Mouse (Mus musculus) regulatory T cell (primary cell): ENCODE data around the gene 1500009C09Rik.
"Not testable (repeated sequence)": the region's sequence is repeated elsewhere in the genome, so short reads cannot be mapped to it uniquely, and the experiment has no call there.

Source experiments
- in situ Hi-C: fragments of 300-600 bp; cut with MboI, MseI; formaldehyde crosslinking; loops from one replicate; pipeline ENCODE4 v1.15.1; 2025; ENCODE audit warnings: high pct_unique_total_duplicates

The 1500009C09Rik gene

DNA sequence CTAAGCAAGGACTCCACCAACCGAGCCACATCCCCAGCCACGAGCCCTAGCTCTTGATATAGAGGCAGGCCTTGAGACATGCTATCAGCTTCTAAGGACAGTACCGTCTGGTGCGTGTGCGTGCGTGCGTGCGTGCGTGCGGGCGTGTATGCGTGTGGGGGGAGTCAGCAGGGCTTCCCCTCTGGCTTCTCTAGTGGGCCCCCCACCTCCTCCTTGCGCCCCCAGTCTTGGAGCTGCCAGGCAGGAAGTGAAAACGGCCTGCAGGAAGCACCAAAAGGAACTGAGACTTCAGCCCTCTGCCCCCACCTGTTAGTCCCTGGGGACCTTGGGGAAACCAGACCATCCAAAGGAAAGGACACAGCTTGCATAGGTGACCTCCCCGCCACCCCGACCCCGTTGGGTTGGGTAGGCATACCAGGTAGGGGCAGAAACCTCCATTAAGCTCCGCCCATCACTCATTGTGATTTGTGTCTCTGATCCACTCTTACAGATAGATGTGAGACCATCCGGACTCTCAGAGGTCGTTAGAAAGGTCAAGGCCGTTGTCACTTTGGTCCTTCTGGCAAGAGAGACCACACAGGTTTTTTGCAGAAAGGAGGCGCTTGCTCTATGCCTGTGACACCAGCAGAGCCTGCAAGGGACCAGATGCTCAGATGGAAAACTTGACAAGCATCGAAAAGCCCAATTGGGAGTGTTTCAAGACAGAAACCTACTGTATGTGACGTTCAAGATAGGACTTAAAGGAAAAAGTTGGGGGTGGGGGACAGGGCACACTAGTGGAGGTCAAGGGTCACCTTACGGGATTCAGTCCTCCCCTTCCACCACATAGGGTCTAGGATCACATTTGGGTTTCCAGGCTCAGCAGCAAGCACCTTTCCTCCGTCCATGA lies 33.2 kb upstream of the 1500009C09Rik start:
- in situ Hi-C loops, result no loop called here

DNA sequence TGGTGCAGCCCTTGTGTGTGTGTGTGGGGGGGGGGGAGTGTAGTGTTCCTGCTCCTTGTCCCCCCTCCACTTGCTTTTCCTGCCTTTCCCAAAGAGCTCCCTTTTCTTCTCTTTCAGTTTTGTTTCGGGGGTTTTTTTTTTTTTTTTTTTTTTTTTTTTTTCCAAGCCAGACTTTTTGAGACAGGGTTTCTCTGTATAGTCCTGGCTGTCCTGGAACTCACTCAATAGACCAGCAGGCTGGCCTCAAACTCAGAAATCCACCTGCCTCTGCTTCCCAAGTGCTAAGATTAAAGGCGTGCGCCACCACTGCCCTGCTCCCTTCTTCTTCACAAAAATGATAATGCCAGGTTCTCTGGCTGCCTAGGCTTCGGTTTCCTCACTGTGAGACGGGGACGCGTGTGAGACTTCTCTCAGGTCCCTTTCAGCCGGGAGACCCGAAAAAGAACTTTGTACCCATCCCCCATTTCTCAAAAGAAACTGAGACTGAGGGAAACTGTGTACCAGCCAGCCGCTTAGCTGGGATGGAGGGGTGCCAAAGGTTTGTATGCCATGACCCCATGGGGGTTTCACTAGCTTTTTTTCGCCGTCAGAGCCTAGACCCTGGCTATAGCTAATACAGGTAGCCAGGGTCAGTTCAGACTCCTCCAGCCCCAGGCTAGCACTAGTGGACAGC lies 32.1 kb upstream of the 1500009C09Rik start:
- in situ Hi-C loops, result no loop called here

DNA sequence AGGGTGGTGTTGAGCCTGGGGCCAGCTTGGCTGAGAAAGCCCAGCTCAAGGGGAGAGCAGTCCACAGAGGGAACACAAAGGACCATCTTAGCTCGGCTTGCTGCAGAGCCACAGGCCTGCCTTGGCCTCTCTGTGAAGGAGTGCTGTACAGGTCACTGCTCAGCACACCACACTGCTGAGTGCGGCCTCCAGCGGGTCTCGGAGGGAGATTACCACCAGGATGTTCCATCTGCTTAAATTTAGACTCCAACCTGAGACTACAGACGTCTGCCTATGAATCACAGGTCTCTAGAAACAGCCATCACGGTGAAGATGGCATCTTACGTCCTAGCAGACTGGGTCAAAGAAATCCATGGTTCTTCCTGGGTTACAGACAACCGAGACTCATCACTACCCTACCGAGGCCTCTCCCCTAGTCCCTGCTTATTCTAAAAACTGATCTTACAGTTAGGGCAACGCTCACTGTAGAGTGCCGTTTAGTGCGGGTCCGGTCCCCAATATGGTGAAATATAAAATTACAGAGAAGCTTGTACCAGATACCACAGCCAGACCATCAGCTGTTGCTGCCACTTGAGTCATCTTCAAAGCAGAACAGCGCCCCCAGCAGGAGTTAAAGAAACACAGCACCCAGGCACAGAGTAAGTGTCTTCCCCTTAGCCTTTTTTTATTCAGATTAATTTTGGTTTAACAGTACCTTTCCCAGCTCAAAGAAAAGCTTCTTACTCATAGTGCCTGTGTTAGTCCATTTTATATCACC lies 30.9 kb upstream of the 1500009C09Rik start:
- in situ Hi-C loops, result no loop called here

- in situ Hi-C loops, result no loop called here
Measured at GRCm38 (mm10) chr15:82223251-82223650, 28.9 kb upstream of the 1500009C09Rik start.

GRCm38 (mm10) chr15:82223657-82224601 lies 28.3 kb upstream of the 1500009C09Rik start, which contains the start of gene Tnfrsf13c:
Tnfrsf13c (minus strand) TSS chr15:82224369.
- in situ Hi-C loops, result no loop called here

- in situ Hi-C loops, result loop anchor here (5.0 kb wide), 1 partner anchor 162 kb away; no protein-coding TSS in a partner anchor
Measured at GRCm38 (mm10) chr15:82224602-82225215, 27.5 kb upstream of the 1500009C09Rik start.

DNA sequence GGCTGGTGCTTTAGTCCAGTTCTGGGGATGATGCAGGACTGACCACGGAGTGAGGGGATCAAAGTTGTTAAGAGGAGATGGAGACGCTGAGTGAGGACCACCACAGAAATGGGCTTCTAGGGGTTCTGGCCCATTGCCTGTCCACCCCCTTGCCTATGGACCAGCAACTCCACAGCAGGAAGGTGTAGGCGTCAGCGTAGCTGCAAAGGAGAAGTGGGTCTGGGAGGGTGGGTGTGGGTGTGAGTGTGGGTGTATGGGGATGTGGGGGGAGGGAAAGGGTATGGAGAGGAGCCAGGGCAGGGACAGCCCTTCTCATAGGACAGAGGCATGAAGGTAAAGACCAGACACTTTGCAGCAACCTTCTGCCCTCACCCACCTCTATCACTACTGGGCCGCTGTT lies 26.4 kb upstream of the 1500009C09Rik start:
- in situ Hi-C loops, result loop anchor here (5.0 kb wide), 1 partner anchor 163 kb away; no protein-coding TSS in a partner anchor

DNA sequence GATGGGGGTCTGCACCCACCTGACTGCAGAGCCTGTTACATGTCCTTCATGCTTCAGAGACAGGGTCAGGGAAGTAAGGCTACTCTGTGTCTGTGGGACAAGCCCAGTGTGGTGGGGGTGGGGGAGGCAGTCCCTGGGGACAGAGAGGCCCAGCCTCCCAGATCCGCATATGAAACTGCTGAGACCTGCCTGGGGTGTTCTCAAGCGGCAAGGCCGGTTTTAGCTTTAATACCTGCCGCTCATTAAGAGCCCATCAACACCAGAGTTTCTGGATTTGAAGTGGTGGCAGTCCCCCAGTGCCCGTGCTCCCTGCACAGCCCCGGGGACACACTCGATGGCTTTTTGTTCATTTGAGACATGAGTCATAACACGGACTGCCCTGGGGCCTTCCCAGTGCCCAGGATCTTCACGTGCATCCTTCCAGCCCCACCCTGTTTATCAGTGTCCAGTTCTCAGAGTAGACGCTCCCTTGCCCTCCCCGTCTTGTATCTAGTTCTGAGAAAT lies 22.6 kb upstream of the 1500009C09Rik start:
- in situ Hi-C loops, result loop anchor here (5.0 kb wide), 1 partner anchor 167 kb away; no protein-coding TSS in a partner anchor

DNA sequence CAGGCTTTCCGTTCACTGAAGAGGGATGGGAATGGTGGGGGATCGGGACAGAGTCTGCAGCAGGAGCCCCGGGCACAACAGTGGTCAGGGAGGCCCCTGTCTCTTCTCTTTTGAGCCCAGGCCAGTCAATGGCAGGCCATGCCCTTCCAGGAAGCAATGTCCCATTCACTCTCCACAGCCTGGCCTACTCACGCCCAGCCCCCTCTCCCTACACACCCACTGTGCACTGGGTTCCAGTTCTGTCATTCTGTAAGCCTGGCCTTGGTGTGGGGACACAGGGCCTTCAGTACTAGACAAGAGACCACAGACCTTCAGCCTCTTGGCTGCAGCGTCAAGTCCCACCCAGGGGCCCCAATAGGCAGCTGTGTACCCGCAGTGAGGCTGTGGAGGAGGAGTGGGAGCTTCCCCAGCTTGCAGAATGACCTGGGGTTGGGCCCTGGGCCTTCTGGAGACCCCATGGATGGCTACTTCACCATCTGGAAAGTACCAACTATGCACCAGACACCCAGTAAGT lies 22.0 kb upstream of the 1500009C09Rik start:
- in situ Hi-C loops, result no loop called here

DNA sequence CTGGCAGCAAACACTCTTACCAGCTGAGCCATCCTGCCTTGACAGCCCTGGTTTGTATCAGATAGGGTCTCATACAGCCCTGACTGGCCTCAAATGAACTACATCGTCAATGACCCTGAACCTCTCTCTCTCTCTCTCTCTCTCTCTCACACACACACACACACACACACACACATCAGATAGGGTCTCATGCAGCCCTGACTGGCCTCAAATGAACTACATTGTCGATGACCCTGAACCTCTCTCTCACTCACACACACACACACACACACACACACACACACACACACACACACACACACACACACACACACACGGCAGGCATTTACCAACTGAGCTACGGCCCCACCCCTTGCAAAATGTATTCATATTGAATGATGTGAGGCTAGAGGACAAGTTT lies 21.1 kb upstream of the 1500009C09Rik start:
- in situ Hi-C loops, result no loop called here

DNA sequence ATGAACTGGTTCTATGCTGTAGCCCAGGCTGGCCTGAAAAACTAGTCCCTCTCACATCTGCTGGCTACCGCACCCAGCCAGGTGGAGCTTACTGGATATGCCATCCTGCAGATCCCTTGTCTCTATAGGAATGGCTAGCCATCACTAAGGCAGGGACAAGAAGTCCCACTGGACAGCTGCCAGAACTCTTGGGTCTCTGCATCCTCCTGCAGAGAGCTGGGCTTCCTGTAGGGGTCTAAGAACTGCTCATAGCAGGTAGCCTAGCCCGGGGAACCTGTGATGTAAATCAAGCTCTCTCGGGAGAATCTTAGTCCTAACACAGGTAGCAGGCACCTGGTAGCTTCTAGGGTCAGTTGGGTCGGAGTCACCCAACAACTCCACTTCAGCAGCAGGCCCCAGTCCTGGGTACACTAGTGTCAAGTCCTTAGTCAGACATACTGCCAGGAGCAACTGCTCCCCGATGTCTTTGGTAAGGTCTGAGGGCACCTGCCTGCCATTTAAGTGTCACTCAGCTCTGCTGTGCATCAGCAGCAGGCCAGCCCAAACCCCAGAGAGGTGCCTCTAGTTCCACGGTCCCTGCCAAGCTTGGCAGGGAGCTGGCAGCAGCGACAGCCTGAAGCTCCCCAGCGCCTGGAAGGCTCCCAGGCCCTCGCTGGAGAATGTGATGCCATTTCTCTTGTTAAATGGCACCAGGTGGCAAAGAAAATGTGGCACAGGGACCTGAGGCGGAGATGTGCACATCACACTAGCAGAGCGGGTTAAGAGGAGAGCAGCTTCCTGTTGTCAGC lies 20.4 kb upstream of the 1500009C09Rik start:
- in situ Hi-C loops, result no loop called here

DNA sequence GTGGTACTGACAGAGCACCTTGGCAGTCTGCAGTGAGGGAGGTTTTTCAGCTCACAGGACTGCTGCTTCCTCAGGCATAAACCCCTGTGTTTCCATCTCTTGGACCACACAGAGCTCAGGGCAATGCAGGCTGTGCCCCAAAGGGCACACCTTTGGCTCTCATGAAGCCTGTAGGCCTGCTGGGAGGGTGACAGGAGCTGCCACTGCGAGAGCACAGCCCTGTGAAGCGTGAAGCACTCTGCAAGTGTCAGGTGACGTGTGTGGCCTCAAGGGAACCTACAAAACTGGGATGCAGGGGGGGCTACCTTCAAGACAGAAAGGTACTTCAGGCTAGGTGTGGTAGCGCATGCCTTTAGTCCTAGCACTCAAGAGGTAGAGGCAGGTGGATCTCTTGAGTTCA lies 19.5 kb upstream of the 1500009C09Rik start:
- in situ Hi-C loops, result no loop called here

DNA sequence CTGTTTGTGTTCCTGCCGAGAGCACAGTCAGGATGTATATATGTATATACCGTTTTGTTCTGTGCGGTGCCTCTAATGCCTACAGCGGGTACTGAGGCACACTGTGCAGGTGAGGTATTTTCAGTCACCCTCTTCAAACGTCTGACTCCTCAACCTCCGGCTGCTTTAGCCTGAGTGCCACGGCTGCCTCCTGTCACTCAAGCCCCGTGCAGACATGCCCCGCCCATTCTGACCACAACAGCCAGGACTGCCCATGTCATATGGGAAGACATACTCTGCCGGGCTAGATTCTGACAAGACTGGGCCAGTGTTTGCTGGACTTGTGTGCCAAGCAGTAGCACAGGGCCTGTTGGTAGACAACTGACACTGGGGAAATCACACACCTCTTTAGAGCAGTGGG lies 16.5 kb upstream of the 1500009C09Rik start:
- in situ Hi-C loops, result loop anchor here (5.0 kb wide), 1 partner anchor 103 kb away; no protein-coding TSS in a partner anchor

DNA sequence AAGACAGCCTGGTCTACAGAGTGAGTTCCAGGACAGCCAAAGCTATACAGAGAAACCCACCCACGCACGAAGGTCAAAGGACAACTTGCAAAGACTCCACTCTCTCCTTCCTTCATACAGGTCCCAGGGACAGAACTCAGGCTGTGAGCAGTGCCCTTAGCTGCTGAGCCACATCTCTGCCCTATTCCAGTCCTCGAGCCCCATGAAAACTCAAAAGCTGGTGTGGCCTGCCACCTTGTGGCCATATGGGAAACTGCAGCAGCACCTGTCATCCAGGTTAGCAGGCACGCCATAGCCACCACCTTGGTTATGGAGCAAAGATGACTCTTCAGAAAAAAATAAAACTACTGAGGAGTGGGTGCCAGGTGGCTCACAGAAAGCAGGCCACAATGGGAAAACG lies 15.6 kb upstream of the 1500009C09Rik start:
- in situ Hi-C loops, result loop anchor here (5.0 kb wide), 1 partner anchor 104 kb away; no protein-coding TSS in a partner anchor

DNA sequence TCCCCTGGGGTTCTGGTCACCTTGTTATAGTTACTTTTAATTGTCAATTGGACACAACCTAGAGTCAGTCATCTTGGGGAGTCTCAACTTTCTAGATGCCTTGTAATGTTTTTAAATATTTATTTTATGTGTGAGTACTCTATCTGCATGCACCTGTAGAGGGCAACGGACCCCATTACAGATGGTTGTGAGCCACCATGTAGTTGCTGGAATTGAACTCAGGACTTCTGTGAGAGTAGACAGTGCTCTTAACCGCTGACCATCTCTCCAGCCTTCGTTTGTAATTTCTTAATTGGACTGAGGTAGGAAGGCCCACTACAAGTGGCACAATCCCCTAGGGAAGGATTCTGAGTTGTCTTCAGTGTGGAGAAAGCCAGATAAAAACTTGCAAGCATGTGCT lies 8.9 kb upstream of the 1500009C09Rik start:
- in situ Hi-C loops, result no loop called here

DNA sequence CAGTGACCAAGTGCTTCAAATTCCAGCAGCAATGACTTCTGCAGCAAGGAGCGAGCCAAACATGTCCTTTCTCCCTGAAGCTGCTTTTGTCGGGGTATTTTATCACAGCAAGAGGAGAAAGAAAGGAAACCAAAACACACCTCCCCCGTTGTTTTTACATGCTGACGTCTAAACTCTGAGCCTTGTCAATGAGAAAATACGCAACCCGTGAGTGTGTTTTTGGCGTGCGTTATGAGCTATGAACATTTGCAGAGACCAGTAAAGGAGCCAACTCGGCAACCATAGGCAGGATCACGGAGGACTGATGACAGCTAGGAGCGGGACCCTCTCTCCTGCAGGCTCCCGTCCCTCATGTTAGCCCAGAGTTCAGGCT lies 8.5 kb upstream of the 1500009C09Rik start:
- in situ Hi-C loops, result no loop called here

DNA sequence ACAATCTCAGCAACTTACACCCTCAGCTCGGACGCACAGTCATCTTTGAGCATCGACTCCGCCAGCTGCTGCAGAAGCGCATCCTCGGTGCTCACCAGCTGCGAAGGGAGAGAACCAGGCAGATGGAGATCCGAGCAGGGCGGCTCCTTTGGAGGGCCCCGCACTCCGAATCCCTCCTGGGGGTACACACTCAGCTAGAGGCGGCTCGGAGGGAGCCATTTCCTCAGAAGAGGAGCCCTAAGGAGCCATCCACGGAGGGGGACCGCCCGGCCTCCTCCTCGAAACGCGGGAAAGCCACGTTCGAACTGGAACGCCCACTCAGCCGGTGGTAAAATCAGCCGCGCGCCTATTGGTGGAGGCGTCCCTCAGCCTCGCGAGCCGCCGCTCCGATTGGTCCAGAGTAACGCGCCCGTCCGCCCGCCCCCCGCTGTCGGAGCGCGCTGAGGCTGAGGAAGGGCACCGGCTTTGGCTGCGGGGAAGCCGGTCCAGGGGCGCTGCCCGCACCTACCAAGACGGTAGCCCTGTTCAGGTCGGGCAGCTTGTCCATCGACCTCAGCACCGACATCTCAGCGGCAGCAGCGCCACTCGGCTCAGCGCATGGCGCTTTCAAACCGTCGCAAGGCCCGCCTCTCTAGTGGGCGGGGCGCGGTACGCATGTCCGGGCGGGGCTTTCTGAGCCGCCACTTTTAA lies 7.9 kb upstream of the 1500009C09Rik start, which contains the start of gene Cenpm:
Gene Cenpm, minus strand, starts transcription at position 634 of the 690 bp plus-strand sequence.
- in situ Hi-C loops, result no loop called here

DNA sequence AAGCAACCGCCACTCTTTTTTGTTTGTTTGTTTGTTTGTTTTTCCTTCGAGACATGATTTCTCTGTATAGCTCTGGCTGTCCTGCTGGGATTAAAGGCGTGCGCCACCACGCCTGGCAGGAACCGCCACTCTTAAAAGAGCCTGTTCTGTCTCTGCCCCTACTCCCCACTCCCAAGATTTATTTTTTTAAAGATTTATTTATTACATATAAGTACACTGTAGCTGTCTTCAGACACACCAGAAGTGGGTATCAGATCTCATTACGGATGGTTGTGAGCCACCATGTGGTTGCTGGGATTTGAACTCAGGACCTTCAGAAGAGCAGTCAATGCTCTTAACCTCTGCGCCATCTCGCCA lies 7.4 kb upstream of the 1500009C09Rik start:
- in situ Hi-C loops, result not testable (repeated sequence)
